Mouse (Mus musculus): Measurements from ENCODE around the gene Cel.

The Cel gene

GRCm38 (mm10) chr2:28585730-28586129 is 22.5 kb upstream of the Cel start:
- in situ Hi-C loops (cut with MboI; ENCODE audit: low sequenced_read_pairs), result no loop called here

GRCm38 (mm10) chr2:28585043-28585571 is 21.9 kb upstream of the Cel start:
- in situ Hi-C loops (cut with MboI; ENCODE audit: low sequenced_read_pairs), result no loop called here

GRCm38 (mm10) chr2:28583651-28584050 is 20.4 kb upstream of the Cel start, which contains the start of gene Gtf3c5:
Gene Gtf3c5 (minus strand): TSS chr2:28583751.
- in situ Hi-C loops (cut with MboI; ENCODE audit: low sequenced_read_pairs), result no loop called here

- in situ Hi-C loops (cut with MboI; ENCODE audit: low sequenced_read_pairs), result no loop called here
These were observed 19.6 kb upstream of the Cel start for GRCm38 (mm10) chr2:28582647-28583353.

- in situ Hi-C loops (cut with MboI; ENCODE audit: low sequenced_read_pairs), result no loop called here
These were observed 14.8 kb upstream of the Cel start for GRCm38 (mm10) chr2:28578003-28578402.

GRCm38 (mm10) chr2:28576815-28577214 is 13.6 kb upstream of the Cel start:
- in situ Hi-C loops (cut with MboI; ENCODE audit: low sequenced_read_pairs), result no loop called here

GRCm38 (mm10) chr2:28575341-28575740 is 12.1 kb upstream of the Cel start:
- in situ Hi-C loops (cut with MboI; ENCODE audit: low sequenced_read_pairs), result no loop called here

GRCm38 (mm10) chr2:28569903-28570302 is 6.7 kb upstream of the Cel start:
- in situ Hi-C loops (cut with MboI; ENCODE audit: low sequenced_read_pairs), result no loop called here

GRCm38 (mm10) chr2:28566545-28566944 is 3.3 kb upstream of the Cel start:
- in situ Hi-C loops (cut with MboI; ENCODE audit: low sequenced_read_pairs), result no loop called here

- in situ Hi-C loops (cut with MboI; ENCODE audit: low sequenced_read_pairs), result no loop called here
These were observed 1.2 kb upstream of the Cel start for GRCm38 (mm10) chr2:28564380-28564779.

- in situ Hi-C loops (cut with MboI; ENCODE audit: low sequenced_read_pairs), result no loop called here
These were observed 627 bp upstream of the Cel start for GRCm38 (mm10) chr2:28563830-28564229.

GRCm38 (mm10) chr2:28557452-28557851 is 5.8 kb downstream of the Cel start:
- in situ Hi-C loops (cut with MboI; ENCODE audit: low sequenced_read_pairs), result loop anchor here (5.0 kb wide), 1 partner anchor 40 kb away; no protein-coding TSS in a partner anchor

- in situ Hi-C loops (cut with MboI; ENCODE audit: low sequenced_read_pairs), result no loop called here
These were observed 10.9 kb downstream of the Cel start for GRCm38 (mm10) chr2:28552301-28552700.

- in situ Hi-C loops (cut with MboI; ENCODE audit: low sequenced_read_pairs), result no loop called here
These were observed 14.0 kb downstream of the Cel start for GRCm38 (mm10) chr2:28549157-28549556.

GRCm38 (mm10) chr2:28547237-28548172 is 15.7 kb downstream of the Cel start:
- in situ Hi-C loops (cut with MboI; ENCODE audit: low sequenced_read_pairs), result no loop called here

- in situ Hi-C loops (cut with MboI; ENCODE audit: low sequenced_read_pairs), result no loop called here
These were observed 16.6 kb downstream of the Cel start for GRCm38 (mm10) chr2:28546560-28546959.

- in situ Hi-C loops (cut with MboI; ENCODE audit: low sequenced_read_pairs), result no loop called here
These were observed 17.2 kb downstream of the Cel start for GRCm38 (mm10) chr2:28545976-28546375.

- in situ Hi-C loops (cut with MboI; ENCODE audit: low sequenced_read_pairs), result no loop called here
These were observed 19.3 kb downstream of the Cel start for GRCm38 (mm10) chr2:28543894-28544293.

- in situ Hi-C loops (cut with MboI; ENCODE audit: low sequenced_read_pairs), result no loop called here
These were observed 22.5 kb downstream of the Cel start for GRCm38 (mm10) chr2:28540587-28541227.

GRCm38 (mm10) chr2:28539949-28540348 is 23.3 kb downstream of the Cel start:
- in situ Hi-C loops (cut with MboI; ENCODE audit: low sequenced_read_pairs), result no loop called here

GRCm38 (mm10) chr2:28539206-28539605 is 24.0 kb downstream of the Cel start:
- in situ Hi-C loops (cut with MboI; ENCODE audit: low sequenced_read_pairs), result no loop called here
